Mouse (Mus musculus): Measurements from ENCODE around the gene Actr2. TPM values are rescaled to one million over a fixed set of nuclear protein-coding genes. Genes with fewer than 3 reads are reported as not detected.

Actr2 gene
- polyA plus RNA-seq, 1 experiment: 30.2 TPM

- no peak overlapping the region for H3ac ChIP-seq (ENCODE audit: control insufficient read depth, insufficient read length)
- no peak overlapping the region for H3K4me3 ChIP-seq
- H3K79me2 ChIP-seq (ENCODE audit: control insufficient read depth, insufficient read depth): no peaks in the 10 kb centered on the region
- peak overlapping the region; percentile 38 for H3K4me2 ChIP-seq (ENCODE audit: low read depth)
- TF ChIP-seq E2F4 (IDR thresholded peaks at IDR 0.05; ENCODE audit: insufficient read depth) (no peak), POLR2A (IDR thresholded peaks at IDR 0.05; ENCODE audit: insufficient read length, low read depth) (no peak), POLR2AphosphoS2 (IDR thresholded peaks at IDR 0.05; ENCODE audit: insufficient read length, low read depth) (no peak), TCF3 (IDR thresholded peaks at IDR 0.05; ENCODE audit: insufficient read length, low read depth) (no peak), CEBPB (IDR thresholded peaks at IDR 0.05; ENCODE audit: insufficient read depth, poor library complexity, severe bottlenecking) (no peak), USF1 (IDR thresholded peaks at IDR 0.05; ENCODE audit: low read depth) (no peak), MYOD1 (IDR thresholded peaks at IDR 0.05; ENCODE audit: control insufficient read depth in 1 of 3, insufficient read length in 2 of 3, low read depth in 2 of 3) (no peak), MAX (IDR thresholded peaks at IDR 0.05; ENCODE audit: low read depth) (no peak), TCF12 (IDR thresholded peaks at IDR 0.05; ENCODE audit: insufficient read depth, poor library complexity, severe bottlenecking) (no peak)
- no peaks in the 10 kb centered on the region for H3K36me3 ChIP-seq (ENCODE audit: control insufficient read depth, insufficient read depth)
- H3K27me3 ChIP-seq (ENCODE audit: control insufficient read depth, insufficient read depth, insufficient read length): no peaks in the 10 kb centered on the region
These were observed 71.4 kb downstream of the Actr2 start for GRCm38 (mm10) chr11:20041164-20041920.

GRCm38 (mm10) chr11:20038723-20039122 lies 74.0 kb downstream of the Actr2 start:
- Histone ChIP-seq H3ac (ENCODE audit: control insufficient read depth, insufficient read length) (no peak overlapping the region), H3K36me3 (ENCODE audit: control insufficient read depth, insufficient read depth) (no peaks in the 10 kb centered on the region), H3K27me3 (ENCODE audit: control insufficient read depth, insufficient read depth, insufficient read length) (no peaks in the 10 kb centered on the region), H3K4me3 (no peak overlapping the region), H3K4me2 (ENCODE audit: low read depth) (peak overlapping the region; percentile 9), H3K79me2 (ENCODE audit: control insufficient read depth, insufficient read depth) (no peaks in the 10 kb centered on the region)
- no peak for TF ChIP-seq POLR2A (IDR thresholded peaks at IDR 0.05; ENCODE audit: insufficient read length, low read depth)
- TF ChIP-seq USF1 (IDR thresholded peaks at IDR 0.05; ENCODE audit: low read depth): peak; percentile 32
- no peak for TF ChIP-seq TCF12 (IDR thresholded peaks at IDR 0.05; ENCODE audit: insufficient read depth, poor library complexity, severe bottlenecking)
- 0 out of 2 replicates have a peak, but pooled peaks have one; percentile 18 for TF ChIP-seq CEBPB (IDR thresholded peaks at IDR 0.05; ENCODE audit: insufficient read depth, poor library complexity, severe bottlenecking)
- no peak for TF ChIP-seq E2F4 (IDR thresholded peaks at IDR 0.05; ENCODE audit: insufficient read depth)

DNA sequence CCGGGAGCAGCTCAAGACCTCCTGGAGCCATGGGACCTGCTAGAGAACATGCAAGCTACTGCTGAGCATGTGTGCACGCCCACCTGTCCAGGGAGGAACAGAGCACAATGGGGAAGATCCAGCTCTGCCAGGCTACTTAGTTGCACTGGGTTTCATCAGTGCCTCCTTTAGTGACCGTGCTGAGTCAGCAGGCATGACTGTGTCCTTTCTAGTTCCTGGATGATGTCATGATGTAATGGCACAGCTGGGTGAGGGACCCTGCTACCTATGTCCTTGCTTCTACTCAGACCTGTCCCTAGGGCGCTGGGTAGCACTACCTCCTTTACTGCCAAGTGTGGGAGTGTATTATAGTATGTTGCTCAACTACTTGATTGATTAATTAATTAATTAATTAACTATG lies 75.0 kb downstream of the Actr2 start:
- TF ChIP-seq MYOD1 (IDR thresholded peaks at IDR 0.05; ENCODE audit: control insufficient read depth in 1 of 3, insufficient read length in 2 of 3, low read depth in 2 of 3) (peak in 1 of 3 experiments; percentile 78), POLR2A (IDR thresholded peaks at IDR 0.05; ENCODE audit: insufficient read length, low read depth) (peak; percentile 42), CEBPB (IDR thresholded peaks at IDR 0.05; ENCODE audit: insufficient read depth, poor library complexity, severe bottlenecking) (peak; percentile 100), USF1 (IDR thresholded peaks at IDR 0.05; ENCODE audit: low read depth) (no peak), MYOG (IDR thresholded peaks at IDR 0.05; ENCODE audit: control insufficient read depth in 1 of 3, insufficient read depth in 1 of 3, insufficient read length in 2 of 3, low read depth in 2 of 3) (peak in 1 of 3 experiments; percentile 81), TCF12 (IDR thresholded peaks at IDR 0.05; ENCODE audit: insufficient read depth, poor library complexity, severe bottlenecking) (peak; percentile 17)
- H3K79me2 ChIP-seq (ENCODE audit: control insufficient read depth, insufficient read depth): no peaks in the 10 kb centered on the region
- no peak overlapping the region for H3ac ChIP-seq (ENCODE audit: control insufficient read depth, insufficient read length)

DNA sequence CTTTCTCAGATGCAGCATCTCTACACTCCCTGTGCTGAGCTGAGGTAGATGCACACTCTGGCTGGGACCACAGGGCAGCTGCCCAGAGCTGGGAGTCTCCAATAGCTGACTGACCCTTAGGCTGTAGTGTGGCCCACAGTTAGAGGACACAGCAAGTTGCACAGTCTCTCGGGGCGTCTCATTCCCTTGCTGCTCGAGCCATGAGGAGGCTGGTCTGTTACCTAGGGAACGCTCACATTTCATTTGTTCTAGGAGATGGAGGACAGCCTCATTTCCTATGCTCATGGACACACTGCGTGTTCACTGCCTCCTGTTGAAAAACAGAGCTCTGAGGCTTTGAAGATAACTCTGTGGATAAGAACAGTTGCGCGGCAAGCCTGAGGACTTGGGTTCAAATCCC lies 76.7 kb downstream of the Actr2 start:
- Histone ChIP-seq H3K27me3 (ENCODE audit: control insufficient read depth, insufficient read depth, insufficient read length) (no peaks in the 10 kb centered on the region), H3K4me3 (no peak overlapping the region), H3K36me3 (ENCODE audit: control insufficient read depth, insufficient read depth) (no peaks in the 10 kb centered on the region), H3K4me2 (ENCODE audit: low read depth) (peak overlapping the region; percentile 43), H3ac (ENCODE audit: control insufficient read depth, insufficient read length) (peak overlapping the region; percentile 13), H3K79me2 (ENCODE audit: control insufficient read depth, insufficient read depth) (no peaks in the 10 kb centered on the region)
- TF ChIP-seq MYOG (IDR thresholded peaks at IDR 0.05; ENCODE audit: control insufficient read depth in 1 of 3, insufficient read depth in 1 of 3, insufficient read length in 2 of 3, low read depth in 2 of 3) (no peak), TCF3 (IDR thresholded peaks at IDR 0.05; ENCODE audit: insufficient read length, low read depth) (no peak), POLR2AphosphoS2 (IDR thresholded peaks at IDR 0.05; ENCODE audit: insufficient read length, low read depth) (no peak), MAX (IDR thresholded peaks at IDR 0.05; ENCODE audit: low read depth) (no peak), SRF (IDR thresholded peaks at IDR 0.05; ENCODE audit: control insufficient read depth, insufficient read length, low read depth) (no peak), REST (IDR thresholded peaks at IDR 0.05; ENCODE audit: insufficient read depth, insufficient read length) (no peak), POLR2A (IDR thresholded peaks at IDR 0.05; ENCODE audit: insufficient read length, low read depth) (no peak), MYOD1 (IDR thresholded peaks at IDR 0.05; ENCODE audit: control insufficient read depth in 1 of 3, insufficient read length in 2 of 3, low read depth in 2 of 3) (no peak), CEBPB (IDR thresholded peaks at IDR 0.05; ENCODE audit: insufficient read depth, poor library complexity, severe bottlenecking) (no peak), TCF12 (IDR thresholded peaks at IDR 0.05; ENCODE audit: insufficient read depth, poor library complexity, severe bottlenecking) (no peak)

More for the DNA sequence above, 75.0 kb downstream of the Actr2 start:
- H3K36me3 ChIP-seq (ENCODE audit: control insufficient read depth, insufficient read depth): no peaks in the 10 kb centered on the region
- H3K27me3 ChIP-seq (ENCODE audit: control insufficient read depth, insufficient read depth, insufficient read length): no peaks in the 10 kb centered on the region
- no peak overlapping the region for H3K4me3 ChIP-seq
- no peak overlapping the region for H3K4me2 ChIP-seq (ENCODE audit: low read depth)

GRCm38 (mm10) chr11:20035343-20035928 lies 77.3 kb downstream of the Actr2 start:
- H3K4me3 ChIP-seq: no peak overlapping the region
- no peaks in the 10 kb centered on the region for H3K79me2 ChIP-seq (ENCODE audit: control insufficient read depth, insufficient read depth)
- H3K36me3 ChIP-seq (ENCODE audit: control insufficient read depth, insufficient read depth): no peaks in the 10 kb centered on the region
- peak overlapping the region; percentile 43 for H3K4me2 ChIP-seq (ENCODE audit: low read depth)
- H3K27me3 ChIP-seq (ENCODE audit: control insufficient read depth, insufficient read depth, insufficient read length): no peaks in the 10 kb centered on the region
- TF ChIP-seq TCF3 (IDR thresholded peaks at IDR 0.05; ENCODE audit: insufficient read length, low read depth): no peak
- TF ChIP-seq USF1 (IDR thresholded peaks at IDR 0.05; ENCODE audit: low read depth): peak; percentile 91
- peak overlapping the region; percentile 13 for H3ac ChIP-seq (ENCODE audit: control insufficient read depth, insufficient read length)

All from myocyte (in vitro differentiated cells).